Mouse (Mus musculus) testis, adult 2 months (tissue): ENCODE measurements around the gene Susd2.

Source experiments
- CTCF ChIP-seq: fragments of 200-500 bp; IDR thresholded peaks from 2 replicates; pipeline ENCODE4 v1.5.1; 2012; ENCODE audit warnings: low read depth, mild to moderate bottlenecking, inconsistent platforms, low read length, moderate library complexity; ENCODE audit not compliant: control insufficient read depth, insufficient read depth, insufficient replicate concordance
- POLR2A ChIP-seq: fragments of 200-500 bp; IDR thresholded peaks from 2 replicates; pipeline ENCODE4 v1.6.1; 2012; ENCODE audit warnings: low read depth, mild to moderate bottlenecking, inconsistent platforms, low read length, moderate library complexity; ENCODE audit not compliant: control insufficient read depth

DNA sequence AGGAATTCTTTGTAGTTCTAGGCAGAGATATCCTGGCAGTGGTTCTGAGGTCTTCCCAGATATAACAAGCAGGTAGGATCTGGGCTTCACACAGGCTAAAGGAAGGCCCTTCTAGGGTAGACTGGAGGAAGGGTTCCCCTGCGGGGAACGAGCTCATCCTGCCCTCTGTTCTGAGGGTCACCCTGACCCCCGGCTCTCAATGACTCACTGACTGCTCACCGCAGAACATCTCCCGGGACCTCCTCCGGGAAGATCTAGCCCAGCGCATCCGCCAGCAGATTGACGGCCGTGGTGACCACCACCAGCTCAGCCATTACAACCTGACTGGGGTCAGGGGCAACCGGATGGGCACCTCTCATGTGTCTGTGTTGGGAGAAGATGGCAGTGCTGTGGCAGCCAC is 34.8 kb downstream of the Susd2 start:
- no peak for TF ChIP-seq CTCF
- no peak for TF ChIP-seq POLR2A
